Mouse (Mus musculus): ENCODE data around the gene Pdcl2. TPM values are rescaled to one million over a fixed set of nuclear protein-coding genes. Genes with fewer than 3 reads are reported as not detected.

The Pdcl2 gene
- polyA plus RNA-seq (2014; fragmentation: Nextera tagmentation; extraction: Ambion mirVana) = not detected in 2 replicates

DNA sequence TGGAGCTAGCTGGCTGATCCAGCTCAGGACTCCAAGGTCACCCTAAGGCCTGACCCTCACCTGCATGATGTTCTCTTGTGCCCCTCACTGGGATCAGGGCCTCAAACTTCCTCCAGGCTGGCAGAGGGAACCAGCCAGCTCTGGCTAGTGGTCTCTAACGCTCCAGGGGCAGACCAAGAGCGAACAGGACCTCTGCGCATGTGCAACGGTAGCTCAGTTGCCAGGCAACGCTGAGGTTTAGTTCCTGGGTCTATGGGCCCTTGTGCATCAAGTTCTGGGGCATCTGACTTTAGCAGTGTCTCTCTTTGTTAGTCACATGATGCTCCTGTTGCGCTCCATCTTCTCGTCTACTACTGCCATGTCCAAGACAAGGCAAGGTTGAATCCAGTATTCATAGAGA, at the start of gene Pdcl2:
TSS of gene Pdcl2 (minus strand) at position 204 of the 400 bp plus-strand sequence.
- H3K4me2 ChIP-seq = no peak within 1 kb of the TSS
- H3K27ac ChIP-seq (ENCODE audit: low read depth, low read length) = no peak within 1 kb of the TSS
- H3K9me3 ChIP-seq (replicated peaks; ENCODE audit: control insufficient read depth, low read length) = no peaks in the 10 kb centered on the region
- H3K36me3 ChIP-seq (ENCODE audit: control insufficient read depth, insufficient read depth, low read length) = no peaks in the 10 kb centered on the region
- no peak for ATAC-seq (replicated peaks; ENCODE audit: insufficient number of reproducible peaks, low FRiP score, low TSS enrichment)
- H3K9ac ChIP-seq (ENCODE audit: low read depth, low read length) = no peak within 1 kb of the TSS
- 92% methylated on average over 7 of the region's 7 CpGs for WGBS (ENCODE audit: insufficient replicate concordance)
- no peak within 1 kb of the TSS for H3K4me3 ChIP-seq (ENCODE audit: low read depth, low read length)
- no peaks in the 10 kb centered on the region for H3K4me1 ChIP-seq (ENCODE audit: control insufficient read depth, insufficient read depth, low read length)
- H3K27me3 ChIP-seq (ENCODE audit: control insufficient read depth, insufficient read depth, low read length) = no peaks in the 10 kb centered on the region

GRCm38 (mm10) chr5:76379216-76379615, 48.3 kb upstream of the Pdcl2 start:
- Histone ChIP-seq H3K36me3 (ENCODE audit: control insufficient read depth, insufficient read depth, low read length) (no peaks in the 10 kb centered on the region), H3K27me3 (ENCODE audit: control insufficient read depth, insufficient read depth, low read length) (no peaks in the 10 kb centered on the region), H3K4me1 (ENCODE audit: control insufficient read depth, insufficient read depth, low read length) (no peaks in the 10 kb centered on the region), H3K9ac (ENCODE audit: low read depth, low read length) (no peak overlapping the region), H3K9me3 (replicated peaks; ENCODE audit: control insufficient read depth, low read length) (no peaks in the 10 kb centered on the region), H3K4me2 (no peak overlapping the region), H3K4me3 (ENCODE audit: low read depth, low read length) (no peak overlapping the region), H3K27ac (ENCODE audit: low read depth, low read length) (no peak overlapping the region)
- no peak for ATAC-seq (replicated peaks; ENCODE audit: insufficient number of reproducible peaks, low FRiP score, low TSS enrichment)
- 27% methylated on average over 3 of the region's 3 CpGs for WGBS (ENCODE audit: insufficient replicate concordance)

DNA sequence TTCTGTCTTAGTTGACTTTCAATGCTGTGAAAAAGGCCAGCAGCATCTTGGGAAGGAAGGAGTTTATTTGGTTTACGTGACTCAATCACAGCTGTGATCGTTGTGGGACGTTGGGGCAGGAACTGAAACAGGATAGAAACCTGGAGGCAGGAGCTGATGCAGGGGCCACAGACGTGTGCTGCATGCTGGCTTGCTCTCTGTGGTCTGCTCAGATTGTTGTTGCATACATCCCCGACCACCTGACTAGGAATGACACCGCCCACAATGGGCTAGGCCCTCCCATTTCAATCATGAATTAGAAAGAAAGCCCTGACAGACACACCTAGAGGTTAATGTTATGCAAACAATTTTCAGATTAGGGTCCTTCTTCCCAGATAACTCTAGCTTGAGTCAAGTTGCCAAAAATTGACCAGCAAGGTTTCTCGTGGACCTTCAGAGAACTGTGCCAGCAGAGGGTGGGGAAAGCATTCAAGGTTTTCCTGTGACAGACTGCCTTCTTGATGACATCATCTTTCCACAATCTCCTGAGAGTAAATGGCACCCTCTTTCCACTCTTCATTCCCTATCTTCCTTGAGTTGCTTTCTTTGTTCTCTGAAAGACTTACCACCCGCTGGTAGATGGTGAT, 38.4 kb upstream of the Pdcl2 start:
- 67% methylated on average over 8 of the region's 8 CpGs for WGBS (ENCODE audit: insufficient replicate concordance)
- Histone ChIP-seq H3K4me3 (ENCODE audit: low read depth, low read length) (no peak overlapping the region), H3K4me1 (ENCODE audit: control insufficient read depth, insufficient read depth, low read length) (no peaks in the 10 kb centered on the region), H3K4me2 (no peak overlapping the region), H3K27ac (ENCODE audit: low read depth, low read length) (no peak overlapping the region), H3K36me3 (ENCODE audit: control insufficient read depth, insufficient read depth, low read length) (no peaks in the 10 kb centered on the region), H3K9me3 (replicated peaks; ENCODE audit: control insufficient read depth, low read length) (no peaks in the 10 kb centered on the region), H3K9ac (ENCODE audit: low read depth, low read length) (no peak overlapping the region), H3K27me3 (ENCODE audit: control insufficient read depth, insufficient read depth, low read length) (peaks cover 5% of the 10 kb centered on the region)
- ATAC-seq (replicated peaks; ENCODE audit: insufficient number of reproducible peaks, low FRiP score, low TSS enrichment) = no peak

DNA sequence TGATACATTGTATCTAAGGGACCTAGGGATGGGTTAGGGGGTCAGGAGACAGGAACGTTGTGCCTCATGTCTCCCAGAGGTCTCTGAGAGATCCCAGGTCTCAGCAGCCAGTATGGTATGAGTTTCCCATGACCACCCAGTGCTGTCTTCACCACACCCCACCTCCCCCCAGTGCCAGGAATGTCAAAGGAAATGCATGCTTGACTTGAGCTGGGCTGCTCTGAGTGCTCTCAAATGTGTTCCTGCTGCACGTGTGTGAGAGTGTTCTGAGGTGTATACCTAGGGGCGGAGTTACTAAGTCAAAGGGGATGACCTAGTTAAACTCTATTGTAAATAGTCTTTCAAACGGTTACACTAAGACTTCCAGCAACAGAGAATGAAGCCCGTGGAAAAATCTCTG, 34.5 kb upstream of the Pdcl2 start:
- Histone ChIP-seq H3K4me2 (no peak overlapping the region), H3K9ac (ENCODE audit: low read depth, low read length) (no peak overlapping the region), H3K9me3 (replicated peaks; ENCODE audit: control insufficient read depth, low read length) (no peaks in the 10 kb centered on the region), H3K4me1 (ENCODE audit: control insufficient read depth, insufficient read depth, low read length) (no peaks in the 10 kb centered on the region), H3K27me3 (ENCODE audit: control insufficient read depth, insufficient read depth, low read length) (peaks cover 17% of the 10 kb centered on the region), H3K4me3 (ENCODE audit: low read depth, low read length) (no peak overlapping the region), H3K36me3 (ENCODE audit: control insufficient read depth, insufficient read depth, low read length) (no peaks in the 10 kb centered on the region), H3K27ac (ENCODE audit: low read depth, low read length) (no peak overlapping the region)
- no peak for ATAC-seq (replicated peaks; ENCODE audit: insufficient number of reproducible peaks, low FRiP score, low TSS enrichment)
- WGBS (ENCODE audit: insufficient replicate concordance) = 57% methylated on average over 5 of the region's 5 CpGs

DNA sequence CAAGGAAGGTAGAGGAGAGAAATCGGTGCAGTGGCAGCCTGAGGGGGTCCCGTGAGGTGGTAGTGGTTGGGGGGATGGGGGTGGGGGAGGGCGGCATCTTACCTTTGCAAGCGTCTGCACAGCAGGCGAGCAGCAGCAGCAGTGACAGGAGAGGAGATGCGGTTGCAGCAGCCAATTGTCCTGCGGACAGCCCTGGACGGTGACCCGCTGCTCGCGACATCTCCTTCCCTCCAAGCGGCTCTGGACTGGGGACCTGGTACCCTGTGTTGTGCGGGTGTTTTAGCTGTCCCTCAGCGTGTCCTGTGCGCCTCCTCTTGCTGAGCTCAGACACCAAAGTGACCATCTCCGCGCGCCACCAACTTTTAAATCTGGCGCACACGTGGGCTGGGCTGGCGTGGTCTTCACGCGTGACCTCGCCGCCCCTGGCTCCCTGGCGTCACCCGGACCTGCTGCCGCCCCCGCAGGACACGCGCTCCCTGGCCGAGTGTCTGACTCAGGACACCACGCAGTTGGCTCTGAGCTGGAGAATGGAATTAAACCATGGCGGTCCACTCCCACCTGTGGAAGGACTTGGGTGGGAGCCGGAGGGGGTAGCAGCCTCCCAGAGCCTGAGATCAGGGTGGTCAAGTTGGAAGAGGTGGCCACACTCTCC, 32.6 kb upstream of the Pdcl2 start, which contains the start of gene Nmu:
TSS of gene Nmu (minus strand) at position 336 of the 652 bp plus-strand sequence.
- Histone ChIP-seq H3K27ac (ENCODE audit: low read depth, low read length) (no peak within 1 kb of the TSS), H3K4me2 (peak within 1 kb of the TSS; percentile 80), H3K27me3 (ENCODE audit: control insufficient read depth, insufficient read depth, low read length) (peaks cover 17% of the 10 kb centered on the region), H3K4me3 (ENCODE audit: low read depth, low read length) (peak within 1 kb of the TSS; percentile 40), H3K36me3 (ENCODE audit: control insufficient read depth, insufficient read depth, low read length) (no peaks in the 10 kb centered on the region), H3K9ac (ENCODE audit: low read depth, low read length) (peak within 1 kb of the TSS; percentile 22), H3K4me1 (ENCODE audit: control insufficient read depth, insufficient read depth, low read length) (no peaks in the 10 kb centered on the region), H3K9me3 (replicated peaks; ENCODE audit: control insufficient read depth, low read length) (no peaks in the 10 kb centered on the region)
- no peak for ATAC-seq (replicated peaks; ENCODE audit: insufficient number of reproducible peaks, low FRiP score, low TSS enrichment)
- 5% methylated on average over 35 of the region's 35 CpGs for WGBS (ENCODE audit: insufficient replicate concordance)

GRCm38 (mm10) chr5:76360786-76361185, 29.8 kb upstream of the Pdcl2 start:
- Histone ChIP-seq H3K4me2 (no peak overlapping the region), H3K9ac (ENCODE audit: low read depth, low read length) (no peak overlapping the region), H3K27me3 (ENCODE audit: control insufficient read depth, insufficient read depth, low read length) (peaks cover 17% of the 10 kb centered on the region), H3K9me3 (replicated peaks; ENCODE audit: control insufficient read depth, low read length) (no peaks in the 10 kb centered on the region), H3K36me3 (ENCODE audit: control insufficient read depth, insufficient read depth, low read length) (no peaks in the 10 kb centered on the region), H3K27ac (ENCODE audit: low read depth, low read length) (no peak overlapping the region), H3K4me3 (ENCODE audit: low read depth, low read length) (no peak overlapping the region), H3K4me1 (ENCODE audit: control insufficient read depth, insufficient read depth, low read length) (no peaks in the 10 kb centered on the region)
- ATAC-seq (replicated peaks; ENCODE audit: insufficient number of reproducible peaks, low FRiP score, low TSS enrichment) = no peak
- WGBS (ENCODE audit: insufficient replicate concordance) = 79% methylated on average over 4 of the region's 4 CpGs

- no peak overlapping the region for H3K27ac ChIP-seq (ENCODE audit: low read depth, low read length)
- no peak for ATAC-seq (replicated peaks; ENCODE audit: insufficient number of reproducible peaks, low FRiP score, low TSS enrichment)
- H3K9me3 ChIP-seq (replicated peaks; ENCODE audit: control insufficient read depth, low read length) = no peaks in the 10 kb centered on the region
- no peak overlapping the region for H3K4me3 ChIP-seq (ENCODE audit: low read depth, low read length)
- H3K27me3 ChIP-seq (ENCODE audit: control insufficient read depth, insufficient read depth, low read length) = peaks cover 16% of the 10 kb centered on the region
- 74% methylated on average over 1 of the region's 1 CpGs for WGBS (ENCODE audit: insufficient replicate concordance)
- no peaks in the 10 kb centered on the region for H3K36me3 ChIP-seq (ENCODE audit: control insufficient read depth, insufficient read depth, low read length)
- no peak overlapping the region for H3K4me2 ChIP-seq
- H3K4me1 ChIP-seq (ENCODE audit: control insufficient read depth, insufficient read depth, low read length) = no peaks in the 10 kb centered on the region
- no peak overlapping the region for H3K9ac ChIP-seq (ENCODE audit: low read depth, low read length)
These were observed 29.1 kb upstream of the Pdcl2 start for GRCm38 (mm10) chr5:76360057-76360456.

DNA sequence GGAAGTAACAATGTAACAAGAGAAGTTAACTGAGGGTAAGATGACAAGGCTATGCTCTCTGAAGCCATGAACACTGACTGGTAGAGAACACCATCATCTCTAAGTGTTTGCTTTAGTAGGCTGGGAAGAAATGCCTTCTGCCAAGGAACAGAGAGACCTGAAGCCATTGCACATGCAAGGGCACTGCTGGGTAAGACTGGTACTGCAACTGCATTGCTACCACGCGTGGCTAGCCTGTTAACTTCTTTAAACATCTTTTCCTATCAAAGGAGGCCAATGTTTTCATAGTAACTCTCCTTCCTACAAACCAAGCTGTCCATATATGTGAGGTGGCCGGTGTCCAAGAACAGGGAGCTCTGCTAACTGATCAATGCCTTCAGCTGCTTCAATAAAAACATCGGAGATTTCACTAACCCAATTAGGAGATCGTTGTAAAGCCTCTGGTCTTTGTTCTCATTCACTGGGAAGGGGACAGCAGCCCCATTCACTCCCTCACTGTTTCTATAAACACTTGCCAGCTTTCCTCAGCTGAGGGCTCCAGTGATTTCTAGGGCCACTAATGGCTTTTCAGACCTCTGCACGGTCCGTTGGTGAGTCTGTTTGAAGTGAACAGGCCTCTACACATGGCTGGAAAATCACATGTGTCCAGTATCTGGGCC, 21.1 kb upstream of the Pdcl2 start:
- Histone ChIP-seq H3K9me3 (replicated peaks; ENCODE audit: control insufficient read depth, low read length) (no peaks in the 10 kb centered on the region), H3K9ac (ENCODE audit: low read depth, low read length) (no peak overlapping the region), H3K4me3 (ENCODE audit: low read depth, low read length) (no peak overlapping the region), H3K4me2 (no peak overlapping the region), H3K27me3 (ENCODE audit: control insufficient read depth, insufficient read depth, low read length) (no peaks in the 10 kb centered on the region), H3K27ac (ENCODE audit: low read depth, low read length) (no peak overlapping the region), H3K4me1 (ENCODE audit: control insufficient read depth, insufficient read depth, low read length) (no peaks in the 10 kb centered on the region), H3K36me3 (ENCODE audit: control insufficient read depth, insufficient read depth, low read length) (no peaks in the 10 kb centered on the region)
- ATAC-seq (replicated peaks; ENCODE audit: insufficient number of reproducible peaks, low FRiP score, low TSS enrichment) = no peak
- 76% methylated on average over 7 of the region's 7 CpGs for WGBS (ENCODE audit: insufficient replicate concordance)

Data from heart, embryonic 11.5 days (tissue).